Mouse (Mus musculus): ENCODE results near the gene Atp13a1. TPM values are rescaled to one million over a fixed set of nuclear protein-coding genes. Genes with fewer than 3 reads are reported as not detected.

Gene Atp13a1
- polyA plus RNA-seq (2012; ENCODE audit: low replicate concordance) = 59.4 and 80.6 TPM in 2 replicates

DNA sequence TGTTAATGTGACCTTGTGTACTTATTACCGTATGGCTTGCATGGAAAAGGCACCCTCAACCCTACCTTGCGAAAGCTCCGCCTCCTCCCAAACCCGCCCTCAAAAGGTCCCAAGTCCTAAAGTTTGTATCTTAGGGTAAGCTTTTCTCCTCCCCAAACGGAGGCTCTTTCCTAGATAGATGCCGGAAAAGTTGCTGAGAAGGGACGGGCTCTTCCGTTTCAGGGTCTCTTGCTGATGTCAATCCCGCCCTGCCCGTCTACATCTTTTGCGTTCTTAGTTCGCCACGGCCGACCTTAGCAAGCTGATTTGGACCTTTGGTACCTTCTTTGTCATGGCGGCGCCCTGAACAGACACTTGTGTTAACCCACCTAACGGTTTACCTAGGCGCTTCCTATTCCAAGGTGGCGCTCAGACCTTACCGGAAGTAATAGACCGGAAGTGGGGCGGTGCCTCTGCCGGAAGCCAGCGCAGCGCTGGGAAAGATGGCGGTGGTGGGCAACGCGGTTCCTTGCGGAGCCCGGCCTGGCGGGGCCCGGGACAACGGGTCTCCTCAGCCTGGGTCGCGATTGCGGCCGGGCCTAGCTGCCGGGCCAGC, at the start of gene Atp13a1, which contains the start of gene Zfp866:
Gene Atp13a1 (plus strand): TSS at position 391 of the 595 bp plus-strand sequence.
Gene Zfp866 (minus strand): TSS at position 406 of the 595 bp plus-strand sequence.

DNA sequence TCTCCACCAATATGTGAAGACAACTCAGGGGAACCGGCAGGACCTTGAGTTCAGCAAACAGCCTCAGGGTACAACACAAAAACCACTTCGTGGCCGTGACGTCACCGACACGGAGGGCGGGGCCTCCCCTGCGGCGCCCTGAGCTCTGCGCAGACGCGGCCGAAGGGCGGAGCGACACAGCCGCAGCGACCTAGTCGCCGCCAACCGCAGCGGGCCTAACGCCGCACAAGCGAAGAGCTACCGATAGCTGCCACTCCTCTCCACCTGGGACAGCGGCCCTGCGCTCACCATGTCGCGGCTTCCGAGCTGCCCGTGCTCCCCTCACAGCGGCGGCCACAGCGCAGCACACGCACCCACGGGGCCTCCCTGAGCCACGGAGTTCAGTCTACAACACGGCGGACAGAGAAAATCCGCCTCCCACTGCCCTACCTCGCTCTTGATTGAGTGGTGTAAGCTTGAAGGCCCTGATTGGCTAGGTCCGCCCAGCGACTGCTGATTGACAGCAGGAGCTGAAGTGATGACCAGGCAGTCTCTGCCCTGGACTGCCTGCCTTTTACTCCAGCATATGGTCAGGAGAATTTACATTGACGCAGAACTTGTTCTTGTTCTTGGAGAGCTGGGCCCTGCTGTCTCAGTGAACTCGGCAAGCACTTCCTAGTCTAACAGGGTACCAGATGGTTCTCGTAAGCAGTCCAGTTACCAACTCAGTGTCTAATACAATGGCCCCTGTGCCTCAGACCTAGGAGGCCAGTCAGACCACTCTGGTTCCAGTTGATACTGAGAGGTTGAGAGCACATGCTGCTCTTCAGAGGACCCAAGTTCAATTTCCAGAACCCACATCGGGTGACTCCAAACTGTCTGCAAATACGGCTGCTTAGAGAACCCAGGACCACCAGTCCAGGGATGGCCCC, 41.2 kb upstream of the Atp13a1 start, which contains the start of gene Zfp963:
Gene Zfp963 (minus strand): TSS at position 427 of the 911 bp plus-strand sequence.

DNA sequence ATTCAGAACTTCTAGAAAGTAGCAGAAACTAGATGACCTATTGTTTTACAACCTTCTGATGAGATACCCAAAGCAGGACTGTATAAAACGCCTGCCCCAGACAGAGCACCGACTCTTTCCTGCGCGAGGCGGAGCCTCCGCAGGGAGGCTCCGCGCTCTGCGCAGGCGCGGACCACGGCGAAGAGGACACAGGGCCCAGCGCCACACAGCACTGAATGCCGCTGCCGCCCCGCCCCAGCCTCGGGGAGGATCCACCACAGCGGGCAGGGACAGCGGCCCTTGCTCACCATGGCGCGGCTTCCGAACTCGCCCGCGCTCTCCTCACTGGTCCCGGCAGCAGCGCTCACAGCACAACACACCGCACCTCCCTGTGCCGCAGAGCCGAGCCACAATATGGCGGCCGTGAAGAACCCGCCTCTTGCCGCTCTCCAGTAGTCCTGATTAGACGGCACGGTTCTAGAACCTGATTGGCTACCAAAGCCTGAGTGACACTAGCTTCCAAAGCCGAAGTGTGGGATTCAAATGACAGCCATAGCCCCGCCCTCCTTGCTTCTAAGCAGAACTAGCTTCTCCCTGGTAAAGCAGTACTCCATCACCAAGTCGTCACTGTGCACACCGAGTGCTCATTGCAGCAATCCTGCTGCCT, 16.3 kb upstream of the Atp13a1 start, which contains the start of gene Gm20422:
Gene Gm20422 (minus strand): TSS at position 384 of the 646 bp plus-strand sequence.

DNA sequence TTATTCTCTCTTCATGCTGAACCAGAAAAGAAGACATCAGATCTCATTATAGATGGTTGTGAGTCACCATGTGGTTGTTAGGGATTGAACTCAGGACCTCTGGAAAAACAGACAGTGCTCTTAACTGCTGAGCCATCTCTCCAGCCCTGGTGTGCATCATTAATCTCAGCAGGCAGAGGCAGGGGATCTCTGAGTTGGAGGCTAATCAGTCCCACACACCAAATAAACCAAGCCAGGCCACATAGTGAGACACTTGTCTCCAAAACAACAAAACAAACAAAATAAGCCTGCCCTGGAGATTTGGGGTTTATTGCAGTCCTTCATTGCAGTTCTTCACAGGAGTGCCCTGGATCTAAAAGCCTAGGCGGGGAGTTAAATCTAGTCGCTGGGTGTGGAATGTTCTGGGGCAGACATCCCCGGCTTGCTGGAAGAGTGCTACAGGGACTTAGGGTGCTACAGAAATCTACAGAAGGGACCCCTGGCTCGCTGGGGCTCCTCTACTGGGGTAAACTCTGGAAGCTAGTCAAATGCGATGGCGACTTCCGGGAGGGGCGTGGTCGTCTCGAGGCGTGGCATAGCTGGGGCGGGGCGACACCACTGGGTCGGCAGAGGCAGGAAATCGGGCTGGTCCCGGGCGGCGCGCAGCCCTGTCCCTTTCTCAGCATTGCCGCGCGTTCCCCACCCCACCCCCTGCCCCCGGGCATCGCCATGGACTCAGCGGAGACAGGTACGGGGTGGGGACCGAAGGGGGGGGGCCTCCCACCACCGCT, 17.3 kb downstream of the Atp13a1 start, which contains the start of gene Gmip:
Gene Gmip (plus strand): TSS at position 586 of the 770 bp plus-strand sequence.

DNA sequence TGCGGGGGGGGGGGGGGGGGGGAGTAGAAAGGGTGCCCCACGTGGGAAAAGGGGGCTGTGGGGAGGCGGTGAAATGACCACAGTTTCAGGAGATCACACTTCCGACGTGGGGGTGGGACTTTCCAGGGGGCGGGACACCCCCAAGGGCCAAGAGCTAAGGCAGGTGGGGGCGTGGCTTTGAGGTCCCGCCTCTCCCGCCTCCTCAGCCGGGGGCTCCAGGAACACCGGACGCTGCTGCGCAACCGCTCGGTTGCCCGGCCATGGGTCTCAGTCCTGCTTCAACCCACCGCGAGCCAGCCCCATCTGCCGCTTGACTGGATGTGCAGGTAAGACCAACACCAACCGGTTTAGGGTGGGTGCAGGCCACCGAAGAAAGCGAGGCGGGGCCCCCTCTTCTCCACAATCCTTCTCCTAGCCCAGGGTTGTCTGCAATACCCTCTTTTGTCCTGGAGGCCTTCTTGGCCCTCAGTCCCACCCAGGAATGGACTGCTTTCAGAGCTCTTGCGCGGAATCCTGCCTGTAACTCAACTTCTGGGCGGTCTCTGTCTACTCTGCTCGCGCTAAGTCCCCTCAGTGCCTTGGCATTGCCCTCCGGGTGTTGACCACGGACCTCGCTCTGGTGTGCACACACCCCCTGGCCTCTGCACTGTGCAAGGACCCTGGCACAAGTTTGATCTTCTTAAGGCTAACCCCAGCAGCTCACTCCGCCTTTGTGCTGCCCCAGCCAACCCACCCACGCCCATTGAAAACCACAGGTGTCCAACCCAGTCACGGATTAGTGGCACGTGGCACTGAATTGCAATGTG, 31.6 kb downstream of the Atp13a1 start, which contains the start of gene Lpar2:
Gene Lpar2 (plus strand): TSS at position 44 of the 806 bp plus-strand sequence.

DNA sequence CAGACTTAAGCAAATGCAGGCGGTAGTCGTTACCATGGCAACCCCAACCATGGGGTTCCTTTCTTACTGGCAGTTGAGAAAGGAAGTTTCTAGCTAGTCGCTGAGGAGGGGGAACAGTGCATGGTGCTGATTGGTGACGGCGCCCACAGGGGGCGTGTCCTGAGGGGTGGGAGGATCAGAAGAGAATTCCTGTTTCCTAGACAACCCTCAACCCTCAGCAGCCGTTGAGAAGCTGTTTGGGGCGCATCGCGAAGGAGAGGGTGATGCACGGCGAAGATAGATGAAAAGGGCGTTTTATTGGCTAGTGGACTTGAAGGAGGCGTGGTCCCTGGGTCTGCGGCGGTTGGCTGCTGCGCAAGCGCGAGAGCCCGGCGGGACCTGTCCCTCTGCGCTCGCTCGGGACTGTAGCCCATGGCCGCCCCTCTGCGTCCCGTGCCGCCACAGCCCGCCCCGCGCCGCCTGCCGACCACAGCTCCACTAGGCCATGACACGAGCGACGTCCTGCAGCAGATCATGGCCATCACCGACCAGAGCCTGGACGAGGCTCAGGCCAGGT, 41.4 kb downstream of the Atp13a1 start, which contains the start of gene Pbx4:
Gene Pbx4 (plus strand): TSS at position 194 of the 556 bp plus-strand sequence.

Other genes with a start within 250 kb of the Atp13a1 start
- 0.45 and 0.89 TPM in 2 replicates for gene Zfp868, start 165.6 kb upstream of the Atp13a1 start, polyA plus RNA-seq (2012; ENCODE audit: low replicate concordance)
- 0.05 TPM in 1 of 2 replicates, not detected in the other for gene Zfp964, start 136.7 kb upstream of the Atp13a1 start, polyA plus RNA-seq (2012; ENCODE audit: low replicate concordance)
- gene Zfp869, start 80.4 kb upstream of the Atp13a1 start, polyA plus RNA-seq (2012; ENCODE audit: low replicate concordance) = 1.1 TPM in 1 of 2 replicates, not detected in the other
- gene Zfp963, start 41.2 kb upstream of the Atp13a1 start, polyA plus RNA-seq (2012; ENCODE audit: low replicate concordance) = 0.51 and 0.63 TPM in 2 replicates
- gene Gm20422, start 16.3 kb upstream of the Atp13a1 start, polyA plus RNA-seq (2012; ENCODE audit: low replicate concordance) = not detected in 2 replicates
- 0.55 and 3.2 TPM in 2 replicates for gene Zfp866, start within 50 bp of the Atp13a1 start, polyA plus RNA-seq (2012; ENCODE audit: low replicate concordance)
- gene Gmip, start 17.5 kb downstream of the Atp13a1 start, polyA plus RNA-seq (2012; ENCODE audit: low replicate concordance) = 27.8 and 54.2 TPM in 2 replicates
- gene Lpar2, start 31.3 kb downstream of the Atp13a1 start, polyA plus RNA-seq (2012; ENCODE audit: low replicate concordance) = 0.12 and 0.23 TPM in 2 replicates
- 4.8 and 10.7 TPM in 2 replicates for gene Pbx4, start 41.3 kb downstream of the Atp13a1 start, polyA plus RNA-seq (2012; ENCODE audit: low replicate concordance)
- gene Cilp2, start 96.5 kb downstream of the Atp13a1 start, polyA plus RNA-seq (2012; ENCODE audit: low replicate concordance) = 0.13 and 0.27 TPM in 2 replicates
- gene Tssk6, start 111.0 kb downstream of the Atp13a1 start, polyA plus RNA-seq (2012; ENCODE audit: low replicate concordance) = 2.6 and 3.2 TPM in 2 replicates
- gene Ndufa13, start 111.4 kb downstream of the Atp13a1 start, polyA plus RNA-seq (2012; ENCODE audit: low replicate concordance) = 57.7 and 73.4 TPM in 2 replicates
- gene Yjefn3, start 111.5 kb downstream of the Atp13a1 start, polyA plus RNA-seq (2012; ENCODE audit: low replicate concordance) = 0.77 and 2.5 TPM in 2 replicates
- gene Gatad2a, start 205.2 kb downstream of the Atp13a1 start, polyA plus RNA-seq (2012; ENCODE audit: low replicate concordance) = 38.6 and 137 TPM in 2 replicates

Measured in leukemia stem cell, adult 10-12 weeks (primary cell).